Mouse (Mus musculus) limb, embryonic 13.5 days (tissue): ENCODE results near the gene Gm42791. TPM values are rescaled to one million over a fixed set of nuclear protein-coding genes. Genes with fewer than 3 reads are reported as not detected.

Experiments
- ATAC-seq: fragments of 200-750 bp; cut with Nextera tagmentation; 2 replicates; pipeline ENCODE4 v1.8.0; 2017; ENCODE audit warnings: low read depth, moderate number of reproducible peaks, moderate TSS enrichment; ENCODE audit not compliant: low FRiP score
- H3K27ac ChIP-seq: fragments of 300-500 bp; sonication (generic); 2 replicates; pipeline ENCODE4 v1.5.1; 2015; ENCODE audit warnings: inconsistent platforms, mild to moderate bottlenecking, moderate library complexity
- H3K27me3 ChIP-seq: fragments of 300-500 bp; sonication (generic); 2 replicates; pipeline ENCODE4 v1.6.1; 2015; ENCODE audit warnings: mild to moderate bottlenecking, inconsistent platforms
- H3K36me3 ChIP-seq: fragments of 300-500 bp; sonication (generic); 2 replicates; pipeline ENCODE4 v1.6.1; 2015; ENCODE audit warnings: inconsistent platforms, mild to moderate bottlenecking, moderate library complexity
- H3K4me1 ChIP-seq: fragments of 300-500 bp; sonication (generic); 2 replicates; pipeline ENCODE4 v1.6.1; 2015; ENCODE audit warnings: inconsistent platforms
- H3K4me2 ChIP-seq: fragments of 300-500 bp; sonication (generic); replicated peaks from 2 replicates; pipeline ENCODE4 v1.6.1; 2015; ENCODE audit warnings: inconsistent platforms, mild to moderate bottlenecking, moderate library complexity
- H3K4me3 ChIP-seq: fragments of 300-500 bp; sonication (generic); 2 replicates; pipeline ENCODE4 v1.5.1; 2015; ENCODE audit warnings: moderate library complexity, mild to moderate bottlenecking, inconsistent platforms
- H3K9ac ChIP-seq: fragments of 300-500 bp; sonication (generic); 2 replicates; pipeline ENCODE4 v1.6.1; 2015; ENCODE audit warnings: mild to moderate bottlenecking, inconsistent platforms
- H3K9me3 ChIP-seq: fragments of 300-500 bp; sonication (generic); 2 replicates; pipeline ENCODE4 v1.6.1; 2016; ENCODE audit warnings: inconsistent platforms
- WGBS: fragments of 180-500 bp; shearing (Covaris S2); methylation state at CpG from one replicate; pipeline ENCODE4 v1.1.7; 2015; 5-methylcytosine and 5-hydroxymethylcytosine counted together
- polyA plus RNA-seq: library from polyadenylated mRNA; unstranded; fragments of >200 nt; fragmentation: Nextera tagmentation; extraction: Ambion mirVana; gene quantifications from 2 replicates; pipeline ENCODE4 v1.2.1, GENCODE M21; 2015

Gm42791 gene
- polyA plus RNA-seq, 1 experiment from 2014 or later = 1.6 TPM

DNA sequence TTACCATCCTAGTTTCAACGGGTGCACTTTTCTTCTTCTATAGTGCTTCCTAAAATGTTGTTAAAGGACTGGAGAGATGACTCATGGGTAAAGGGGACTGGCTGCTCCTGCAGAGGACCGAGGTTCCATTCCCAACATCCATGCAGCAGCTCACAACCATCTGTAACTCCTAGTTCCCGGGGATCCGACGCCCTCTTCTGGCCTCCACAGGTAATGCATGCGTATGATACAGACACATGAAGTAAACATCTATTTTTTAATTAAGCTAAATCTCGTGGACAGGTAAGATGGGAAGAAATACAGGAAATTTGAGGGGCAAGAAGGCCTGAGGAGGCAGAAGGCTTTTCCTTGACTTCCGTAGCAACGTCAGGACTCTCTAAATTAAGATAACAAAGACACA is 36.6 kb downstream of the Gm42791 start:
- no peak for ATAC-seq
- Histone ChIP-seq H3K9ac (no peak overlapping the region), H3K9me3 (no peaks in the 10 kb centered on the region), H3K27me3 (no peaks in the 10 kb centered on the region), H3K4me1 (peaks cover 25% of the 10 kb centered on the region), H3K4me3 (0 out of 2 replicates have a peak overlapping the region, but pooled peaks have one; percentile 45), H3K27ac (no peak overlapping the region), H3K4me2 (no peak overlapping the region), H3K36me3 (no peaks in the 10 kb centered on the region)
- WGBS = 44% methylated on average over 9 of the region's 9 CpGs

GRCm38 (mm10) chr5:148956898-148957535 is 37.9 kb downstream of the Gm42791 start:
- Histone ChIP-seq H3K36me3 (no peaks in the 10 kb centered on the region), H3K4me3 (no peak overlapping the region), H3K9me3 (no peaks in the 10 kb centered on the region), H3K4me1 (peaks cover 25% of the 10 kb centered on the region), H3K27ac (no peak overlapping the region), H3K9ac (no peak overlapping the region), H3K4me2 (no peak overlapping the region), H3K27me3 (no peaks in the 10 kb centered on the region)
- WGBS = 49% methylated on average over 9 of the region's 9 CpGs
- no peak for ATAC-seq

DNA sequence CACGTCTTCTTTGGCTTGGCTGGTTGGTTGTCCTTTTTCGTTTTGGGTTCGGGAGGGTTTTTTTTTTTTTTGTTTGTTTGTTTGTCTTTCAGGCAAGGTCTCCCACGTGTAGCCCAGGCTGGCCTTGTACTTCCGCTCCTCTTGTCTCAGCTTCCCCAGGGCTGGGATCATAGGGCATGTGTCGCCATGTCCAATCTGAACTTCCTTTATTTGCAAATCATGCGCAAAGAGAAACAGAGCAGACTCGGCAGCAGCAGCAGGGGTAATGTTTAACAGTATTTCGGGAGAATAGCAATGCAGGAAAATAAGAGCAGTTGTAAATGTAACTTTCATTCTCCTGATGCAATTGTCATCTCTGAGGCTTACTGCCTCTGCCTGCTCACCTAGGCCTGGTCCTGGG is 38.9 kb downstream of the Gm42791 start:
- no peak for ATAC-seq
- peaks cover 26% of the 10 kb centered on the region for H3K4me1 ChIP-seq
- H3K9me3 ChIP-seq = no peaks in the 10 kb centered on the region
- no peaks in the 10 kb centered on the region for H3K27me3 ChIP-seq
- 87% methylated on average over 9 of the region's 9 CpGs for WGBS
- no peak overlapping the region for H3K9ac ChIP-seq
- H3K4me2 ChIP-seq = no peak overlapping the region
- H3K36me3 ChIP-seq = no peaks in the 10 kb centered on the region
- H3K4me3 ChIP-seq = no peak overlapping the region
- no peak overlapping the region for H3K27ac ChIP-seq

DNA sequence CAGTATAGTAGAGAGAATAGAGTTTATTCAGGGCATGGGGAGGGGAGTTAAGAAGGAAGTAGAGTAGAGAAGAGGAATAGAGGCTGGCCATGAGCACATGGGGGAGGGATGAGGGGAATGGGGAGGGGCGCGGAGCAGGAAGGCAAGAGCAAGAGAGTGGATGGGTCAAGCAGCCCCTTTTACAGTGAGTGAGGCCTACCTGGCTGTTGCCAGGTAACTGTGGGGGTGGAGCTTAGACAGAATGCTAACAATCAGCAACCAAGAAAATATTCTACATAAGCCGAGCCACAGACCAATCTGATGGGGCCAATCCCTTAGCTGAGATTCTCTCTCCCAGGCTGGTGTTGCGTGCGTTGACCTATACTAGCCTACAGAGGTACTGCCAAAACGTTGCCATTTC is 39.4 kb downstream of the Gm42791 start:
- WGBS = 93% methylated on average over 6 of the region's 6 CpGs
- Histone ChIP-seq H3K36me3 (no peaks in the 10 kb centered on the region), H3K9me3 (no peaks in the 10 kb centered on the region), H3K27ac (no peak overlapping the region), H3K27me3 (no peaks in the 10 kb centered on the region), H3K9ac (no peak overlapping the region), H3K4me3 (no peak overlapping the region), H3K4me1 (peaks cover 31% of the 10 kb centered on the region), H3K4me2 (no peak overlapping the region)
- ATAC-seq = no peak

GRCm38 (mm10) chr5:148954314-148955060 is 40.5 kb downstream of the Gm42791 start:
- no peak overlapping the region for H3K4me3 ChIP-seq
- ATAC-seq = no peak
- no peak overlapping the region for H3K4me2 ChIP-seq
- H3K36me3 ChIP-seq = no peaks in the 10 kb centered on the region
- no peaks in the 10 kb centered on the region for H3K27me3 ChIP-seq
- no peaks in the 10 kb centered on the region for H3K9me3 ChIP-seq
- H3K4me1 ChIP-seq = peaks cover 32% of the 10 kb centered on the region
- 76% methylated on average over 22 of the region's 22 CpGs for WGBS
- no peak overlapping the region for H3K9ac ChIP-seq
- H3K27ac ChIP-seq = no peak overlapping the region; the same call in 1 of the 2 replicates

DNA sequence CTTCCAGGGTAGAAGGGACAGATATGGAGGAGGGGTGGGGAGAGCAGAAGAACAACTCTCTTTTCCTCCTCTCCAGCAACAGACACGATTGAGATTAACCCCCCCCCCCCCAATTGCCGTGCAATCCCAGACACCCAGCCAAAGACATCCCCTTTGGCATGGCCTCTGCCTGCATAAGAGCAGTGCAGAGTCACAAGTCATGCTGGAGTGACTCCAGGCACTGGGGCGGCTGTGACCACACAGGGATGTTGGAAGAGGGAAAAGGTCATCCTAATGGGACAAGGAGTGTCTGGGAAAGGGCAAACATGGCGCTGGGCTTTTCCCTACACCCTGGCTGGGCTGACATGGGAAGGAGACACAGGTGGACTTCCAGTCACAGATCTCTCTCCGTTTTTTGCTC is 41.8 kb downstream of the Gm42791 start:
- Histone ChIP-seq H3K4me1 (peaks cover 29% of the 10 kb centered on the region), H3K9ac (no peak overlapping the region), H3K36me3 (no peaks in the 10 kb centered on the region), H3K4me3 (no peak overlapping the region), H3K27me3 (no peaks in the 10 kb centered on the region), H3K27ac (no peak overlapping the region), H3K9me3 (no peaks in the 10 kb centered on the region), H3K4me2 (no peak overlapping the region)
- 86% methylated on average over 5 of the region's 5 CpGs for WGBS
- no peak for ATAC-seq

DNA sequence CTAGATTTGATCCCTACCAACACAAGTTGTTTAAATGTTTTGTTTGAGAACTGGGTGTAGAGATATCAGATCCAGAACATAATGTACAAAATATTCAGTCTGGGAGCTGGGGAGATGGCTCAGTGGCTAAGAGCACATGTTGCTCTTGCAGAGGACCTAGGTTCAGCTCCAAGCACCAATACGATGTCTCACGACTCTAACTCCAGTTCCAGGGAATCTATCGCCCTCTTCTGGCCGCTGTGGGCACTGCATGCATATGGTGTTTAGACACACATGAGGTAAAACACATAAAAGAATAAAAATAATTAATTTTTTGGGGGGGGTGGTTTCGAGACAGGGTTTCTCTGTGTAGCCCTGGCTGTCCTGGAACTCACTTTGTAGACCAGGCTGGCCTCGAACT is 42.5 kb downstream of the Gm42791 start:
- no peak for ATAC-seq
- no peak overlapping the region for H3K4me3 ChIP-seq
- H3K9me3 ChIP-seq = no peaks in the 10 kb centered on the region
- no peaks in the 10 kb centered on the region for H3K27me3 ChIP-seq
- H3K27ac ChIP-seq = no peak overlapping the region
- no peaks in the 10 kb centered on the region for H3K36me3 ChIP-seq
- H3K4me2 ChIP-seq = no peak overlapping the region
- peaks cover 33% of the 10 kb centered on the region for H3K4me1 ChIP-seq
- WGBS = 53% methylated on average over 6 of the region's 6 CpGs
- no peak overlapping the region for H3K9ac ChIP-seq

DNA sequence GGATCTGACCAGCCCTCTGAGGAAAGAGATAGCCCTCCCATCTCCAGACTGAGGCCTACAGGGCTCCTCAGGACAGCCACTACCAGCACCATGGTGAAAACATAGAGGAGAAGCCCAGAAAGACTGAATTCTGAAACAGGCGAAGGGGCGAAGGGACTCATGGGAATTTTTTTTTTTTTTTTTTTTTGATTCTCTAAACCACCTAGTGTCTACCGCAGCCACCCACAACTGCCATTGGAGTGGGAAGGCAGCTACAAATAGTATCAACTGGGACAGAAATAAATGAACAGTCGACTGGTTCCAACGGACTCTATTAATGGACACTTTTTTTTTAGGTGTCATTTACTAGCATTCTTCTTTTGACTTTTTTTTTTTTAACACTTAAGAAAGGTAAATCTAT is 43.6 kb downstream of the Gm42791 start:
- ATAC-seq = no peak
- H3K27ac ChIP-seq = no peak overlapping the region
- WGBS = 86% methylated on average over 5 of the region's 5 CpGs

DNA sequence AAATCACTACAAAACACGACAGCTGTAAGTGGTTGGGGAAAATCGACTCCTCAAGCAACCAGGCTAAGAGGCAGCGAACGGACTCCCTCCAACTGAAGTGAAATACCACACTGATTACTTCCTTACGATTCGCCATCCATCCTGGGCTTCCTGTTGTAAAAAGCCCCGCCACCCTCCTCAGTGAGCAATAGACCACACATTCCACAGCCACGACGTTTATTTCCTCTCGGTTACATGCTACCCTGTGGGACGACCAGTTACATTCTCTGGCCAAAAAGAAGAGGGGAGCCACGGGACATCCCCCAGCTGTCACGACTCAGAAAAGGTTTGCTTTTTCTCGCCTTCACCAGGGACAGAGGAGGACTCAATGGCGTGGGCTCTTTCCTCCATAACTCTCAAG is 44.9 kb downstream of the Gm42791 start:
- Histone ChIP-seq H3K36me3 (no peaks in the 10 kb centered on the region), H3K27me3 (no peaks in the 10 kb centered on the region), H3K4me1 (peaks cover 30% of the 10 kb centered on the region), H3K4me3 (no peak overlapping the region), H3K9ac (peak overlapping the region; percentile 40; the same call in 1 of the 2 replicates), H3K27ac (peak overlapping the region; percentile 83), H3K9me3 (no peaks in the 10 kb centered on the region), H3K4me2 (peak overlapping the region; percentile 39)
- WGBS = 11% methylated on average over 15 of the region's 15 CpGs
- peak; percentile 76; the same call in 1 of the 2 replicates for ATAC-seq

More for the DNA sequence above, 43.6 kb downstream of the Gm42791 start:
- no peaks in the 10 kb centered on the region for H3K36me3 ChIP-seq
- no peaks in the 10 kb centered on the region for H3K9me3 ChIP-seq
- no peak overlapping the region for H3K4me3 ChIP-seq
- H3K4me1 ChIP-seq = peaks cover 33% of the 10 kb centered on the region
- no peak overlapping the region for H3K4me2 ChIP-seq
- no peak overlapping the region for H3K9ac ChIP-seq
- H3K27me3 ChIP-seq = no peaks in the 10 kb centered on the region

- no peaks in the 10 kb centered on the region for H3K36me3 ChIP-seq
- H3K4me2 ChIP-seq = no peak overlapping the region
- no peak overlapping the region for H3K27ac ChIP-seq
- WGBS = 55% methylated on average over 9 of the region's 9 CpGs
- no peak for ATAC-seq
- H3K4me3 ChIP-seq = no peak overlapping the region
- H3K9me3 ChIP-seq = no peaks in the 10 kb centered on the region
- H3K27me3 ChIP-seq = no peaks in the 10 kb centered on the region
- no peak overlapping the region for H3K9ac ChIP-seq
- peaks cover 38% of the 10 kb centered on the region for H3K4me1 ChIP-seq
These were observed 46.4 kb downstream of the Gm42791 start for GRCm38 (mm10) chr5:148948577-148948976.

GRCm38 (mm10) chr5:148947412-148947811 is 47.5 kb downstream of the Gm42791 start:
- Histone ChIP-seq H3K9me3 (0 out of 2 replicates have a peak, but pooled peaks cover 4% of the 10 kb centered on the region), H3K4me2 (no peak overlapping the region), H3K36me3 (no peaks in the 10 kb centered on the region), H3K4me3 (no peak overlapping the region), H3K27ac (no peak overlapping the region), H3K9ac (no peak overlapping the region), H3K4me1 (peaks cover 41% of the 10 kb centered on the region), H3K27me3 (no peaks in the 10 kb centered on the region)
- ATAC-seq = no peak
- WGBS = 64% methylated on average over 4 of the region's 4 CpGs

- Histone ChIP-seq H3K4me1 (peaks cover 41% of the 10 kb centered on the region), H3K36me3 (no peaks in the 10 kb centered on the region), H3K4me3 (no peak overlapping the region), H3K9ac (no peak overlapping the region), H3K27me3 (no peaks in the 10 kb centered on the region), H3K4me2 (no peak overlapping the region), H3K9me3 (0 out of 2 replicates have a peak, but pooled peaks cover 5% of the 10 kb centered on the region), H3K27ac (no peak overlapping the region)
- 81% methylated on average over 5 of the region's 5 CpGs for WGBS
- no peak for ATAC-seq
These were observed 48.2 kb downstream of the Gm42791 start for GRCm38 (mm10) chr5:148946787-148947186.
